8 mouse cellular contexts compared by ENCODE assay signal in the genomic region with DNA sequence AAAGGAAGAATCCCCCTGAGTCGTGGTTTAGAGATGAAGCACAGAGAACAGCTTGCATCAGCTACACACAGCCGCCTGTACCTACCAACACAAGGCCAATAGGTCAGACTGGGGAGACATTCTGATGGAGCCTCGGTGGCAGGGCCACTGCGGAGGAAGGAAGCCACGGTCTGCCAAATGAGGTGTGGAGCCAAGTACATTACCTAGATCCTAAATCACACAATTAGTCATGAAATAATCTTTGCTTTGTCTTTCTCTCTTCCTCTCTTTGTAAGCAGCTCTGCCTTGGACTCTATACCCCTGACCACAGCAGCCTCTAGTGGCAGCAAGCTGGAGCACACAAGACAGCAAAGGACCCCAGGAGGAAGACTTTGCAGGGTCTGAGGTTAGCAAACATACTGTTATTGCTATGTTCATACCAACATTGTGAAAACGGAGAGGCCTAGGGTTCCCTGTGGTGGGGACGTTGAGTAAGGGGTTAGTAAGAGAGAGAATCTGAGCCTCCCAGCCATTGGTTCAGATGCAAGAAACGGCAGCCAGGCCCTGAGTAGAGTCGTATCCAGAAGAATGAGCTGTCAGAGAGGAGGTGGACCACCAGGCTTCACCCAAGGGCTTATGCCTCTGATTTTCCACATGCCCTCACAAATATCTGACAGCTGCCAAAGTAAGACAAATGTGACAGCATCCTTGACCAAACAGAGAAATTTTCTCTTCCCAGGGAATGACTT.
DNase-seq lines count a peak whose midpoint lies in the region; ATAC-seq and TF ChIP-seq lines count a peak whose summit lies in the region.

No protein-coding gene starts in this region.

- H3K4me3 ChIP-seq in forebrain, postnatal 0 days (ENCODE audit: low read depth, low read length): no peak overlapping the region
- H3K4me3 ChIP-seq in stomach, postnatal 0 days (ENCODE audit: low read depth, low read length): no peak overlapping the region

- ATAC-seq in forebrain, postnatal 0 days: peak; percentile 91
- 0 out of 2 replicates have a peak, but pooled peaks have one; percentile 34 for ATAC-seq in megakaryocyte progenitor cell, adult 5-6 weeks (replicated peaks; ENCODE audit: poor library complexity)
- no peak for ATAC-seq in stomach, postnatal 0 days (ENCODE audit: low FRiP score, low TSS enrichment)
- ATAC-seq in inflammation-experienced regulatory T-cells, adult 6 months: no peak

- H3K9me3 ChIP-seq in forebrain, postnatal 0 days (ENCODE audit: low read length): no peaks in the 10 kb centered on the region
- no peaks in the 10 kb centered on the region for H3K9me3 ChIP-seq in stomach, postnatal 0 days (ENCODE audit: control insufficient read depth, low read length)

- no peaks in the 10 kb centered on the region for H3K36me3 ChIP-seq in forebrain, postnatal 0 days (ENCODE audit: insufficient read depth)
- H3K36me3 ChIP-seq in stomach, postnatal 0 days (ENCODE audit: control insufficient read depth, insufficient read depth, low read length): no peaks in the 10 kb centered on the region

- no peak for TF ChIP-seq EP300 in stomach, postnatal 0 days (optimal IDR thresholded peaks at IDR 0.05)

- H3K4me1 ChIP-seq in forebrain, postnatal 0 days (ENCODE audit: insufficient read depth): 0 out of 2 replicates have a peak, but pooled peaks cover 5% of the 10 kb centered on the region
- no peaks in the 10 kb centered on the region for H3K4me1 ChIP-seq in stomach, postnatal 0 days (replicated peaks; ENCODE audit: control insufficient read depth, insufficient read depth)

- WGBS in forebrain, postnatal 0 days: 51% methylated on average over 9 of the region's 9 CpGs
- 54% methylated on average over 9 of the region's 9 CpGs for WGBS in stomach, postnatal 0 days

- H3K4me2 ChIP-seq in forebrain, postnatal 0 days (ENCODE audit: low read depth): no peak overlapping the region
- no peak overlapping the region for H3K4me2 ChIP-seq in stomach, postnatal 0 days (replicated peaks; ENCODE audit: low read depth)

- no peaks in the 10 kb centered on the region for H3K27me3 ChIP-seq in forebrain, postnatal 0 days (ENCODE audit: insufficient read depth, low read length)
- no peaks in the 10 kb centered on the region for H3K27me3 ChIP-seq in stomach, postnatal 0 days (ENCODE audit: control insufficient read depth, insufficient read depth, low read length)

- H3K9ac ChIP-seq in forebrain, postnatal 0 days: no peak overlapping the region
- no peak overlapping the region for H3K9ac ChIP-seq in stomach, postnatal 0 days (ENCODE audit: low read length)

- peak; percentile 92 for TF ChIP-seq CTCF in forebrain, postnatal 0 days (IDR thresholded peaks at IDR 0.05; ENCODE audit: low read depth)
- TF ChIP-seq CTCF in stomach, postnatal 0 days (IDR thresholded peaks at IDR 0.05; ENCODE audit: low read depth): peak; percentile 82

- H3K27ac ChIP-seq in forebrain, postnatal 0 days (ENCODE audit: low read depth, low read length): no peak overlapping the region
- H3K27ac ChIP-seq in stomach, postnatal 0 days (replicated peaks): no peak overlapping the region

- DNase-seq in urinary bladder, postnatal 14 days (ENCODE audit: low spot score): peak; percentile 14
- no peak for DNase-seq in urinary bladder, postnatal 10 days (ENCODE audit: low spot score)
- peak; percentile 74 to 75 for DNase-seq in cerebellum, adult 18-20 months
- peak; percentile 81 for DNase-seq in forebrain, postnatal 0 days
- DNase-seq in kidney, postnatal 4 days: peak; percentile 57 to 68
- DNase-seq in stomach, postnatal 0 days (ENCODE audit: low spot score): peak; percentile 17

Comparison
In these comparisons a context has a peak if more than half of its experiments do, and no peak if none do; other contexts are left out.
1. ATAC-seq: peak in forebrain, postnatal 0 days (single experiment) and megakaryocyte progenitor cell, adult 5-6 weeks (single experiment); none in stomach, postnatal 0 days (single experiment) and inflammation-experienced regulatory T-cells, adult 6 months (single experiment).